In genomic region chr12:70050699-70051098, GRCm38 (mm10) we compare ENCODE assay signal across 13 mouse cellular contexts.
DNase-seq lines count a peak whose midpoint lies in the region; ATAC-seq lines count a peak whose summit lies in the region.
"Had no signal": no experiment of that assay in that cellular context is flagged by ENCODE, and none has a peak within 500 bp of the region (broad histone marks: within the 10 kb centered on the region; RNA-seq: fewer than 3 reads in every experiment).

No protein-coding gene starts in this region.

- peak; percentile 73 for DNase-seq in gastrocnemius, adult 18-20 months (ENCODE audit: low spot score)
- no peak for DNase-seq in gastrocnemius, postnatal 14 days
- DNase-seq in gastrocnemius, postnatal 25 days, result peak; percentile 61
- peak; percentile 56 for DNase-seq in lung, postnatal 14 days
- DNase-seq in right cerebral cortex, postnatal 4 days, result no peak
- DNase-seq in layer of hippocampus, postnatal 14 days (ENCODE audit: low spot score in 2 of 2), result no peak
- DNase-seq: cerebellum, adult 18-20 months had no signal

- H3K4me3 ChIP-seq in kidney, embryonic 16.5 days (ENCODE audit: low read length), result no peak overlapping the region
- H3K4me3 ChIP-seq: embryonic facial prominence, embryonic 15.5 days; hindbrain, embryonic 15.5 days; midbrain, embryonic 12.5 days had no signal

- ATAC-seq in kidney, embryonic 16.5 days (ENCODE audit: low FRiP score, low TSS enrichment), result 0 out of 2 replicates have a peak, but pooled peaks have one; percentile 69
- no peak for ATAC-seq in granulocyte monocyte progenitor cell, adult 5-6 weeks (replicated peaks; ENCODE audit: poor library complexity, severe bottlenecking)

- H3K9me3 ChIP-seq in kidney, embryonic 16.5 days (ENCODE audit: low read length), result no peaks in the 10 kb centered on the region
- H3K9me3 ChIP-seq: embryonic facial prominence, embryonic 15.5 days; hindbrain, embryonic 15.5 days; midbrain, embryonic 12.5 days had no signal

- no peaks in the 10 kb centered on the region for H3K27me3 ChIP-seq in kidney, embryonic 16.5 days (ENCODE audit: insufficient read depth, low read length)
- H3K27me3 ChIP-seq: embryonic facial prominence, embryonic 15.5 days; hindbrain, embryonic 15.5 days; midbrain, embryonic 12.5 days had no signal

- H3K9ac ChIP-seq in kidney, embryonic 16.5 days (replicated peaks; ENCODE audit: low read length), result no peak overlapping the region
- H3K9ac ChIP-seq: embryonic facial prominence, embryonic 15.5 days; hindbrain, embryonic 15.5 days; midbrain, embryonic 12.5 days had no signal

- H3K27ac ChIP-seq in kidney, embryonic 16.5 days (ENCODE audit: low read length), result no peak overlapping the region
- H3K27ac ChIP-seq: embryonic facial prominence, embryonic 15.5 days; hindbrain, embryonic 15.5 days; midbrain, embryonic 12.5 days had no signal

- peaks cover 55% of the 10 kb centered on the region for H3K36me3 ChIP-seq in kidney, embryonic 16.5 days (ENCODE audit: insufficient read depth, low read length)

- intact Hi-C loops in gastrocnemius, postnatal 14 days (cut with DNase I; ENCODE audit: low total_unique reads), result loop anchor here (10.0 kb wide), 1 partner anchor 86 kb away; no protein-coding TSS in a partner anchor

- H3K4me1 ChIP-seq in kidney, embryonic 16.5 days (ENCODE audit: insufficient read depth, low read length), result no peaks in the 10 kb centered on the region
- H3K4me1 ChIP-seq: embryonic facial prominence, embryonic 15.5 days; hindbrain, embryonic 15.5 days; midbrain, embryonic 12.5 days had no signal

- H3K4me2 ChIP-seq in kidney, embryonic 16.5 days (replicated peaks; ENCODE audit: low read depth, low read length), result no peak overlapping the region
- H3K4me2 ChIP-seq: embryonic facial prominence, embryonic 15.5 days; hindbrain, embryonic 15.5 days; liver, embryonic 11.5 days; midbrain, embryonic 12.5 days had no signal

- WGBS in kidney, embryonic 16.5 days, result 64% methylated on average over 7 of the region's 7 CpGs

Comparison
In these comparisons a context has a peak if more than half of its experiments do, and no peak if none do; other contexts are left out.
1. DNase-seq: peak in gastrocnemius, adult 18-20 months (single experiment), gastrocnemius, postnatal 25 days (single experiment) and lung, postnatal 14 days (single experiment); none in gastrocnemius, postnatal 14 days (single experiment), right cerebral cortex, postnatal 4 days (single experiment) and layer of hippocampus, postnatal 14 days (0 of 2).